8 mouse cellular contexts compared by ENCODE assay signal in genomic region chr13:31629321-31629851, GRCm38 (mm10). TPM values are rescaled to one million over a fixed set of nuclear protein-coding genes. Genes with fewer than 3 reads are reported as not detected.
DNase-seq lines count a peak whose midpoint lies in the region; ATAC-seq and TF ChIP-seq lines count a peak whose summit lies in the region.

No protein-coding gene starts in this region.

- ATAC-seq in hindbrain, embryonic 14.5 days (ENCODE audit: low FRiP score) = no peak

- peaks cover 97% of the 10 kb centered on the region for H3K27me3 ChIP-seq in hindbrain, embryonic 14.5 days (ENCODE audit: control insufficient read depth, insufficient read depth, low read length)
- H3K27me3 ChIP-seq in megakaryocyte, embryonic 14.5 days (replicated peaks) = peaks cover 87% of the 10 kb centered on the region

- H3K4me1 ChIP-seq in hindbrain, embryonic 14.5 days (replicated peaks; ENCODE audit: control insufficient read depth, insufficient read depth, low read length) = peaks cover 19% of the 10 kb centered on the region
- peaks cover 40% of the 10 kb centered on the region for H3K4me1 ChIP-seq in megakaryocyte, embryonic 14.5 days

- H3K9ac ChIP-seq in hindbrain, embryonic 14.5 days = peak overlapping the region; percentile 29; the same call in 1 of the 2 replicates

- WGBS in hindbrain, embryonic 14.5 days = under 1% methylated on average over 40 of the region's 40 CpGs

- peak overlapping the region; percentile 38 for H3K4me3 ChIP-seq in left cerebral cortex, adult 2 months
- peak overlapping the region; percentile 41 for H3K4me3 ChIP-seq in hindbrain, embryonic 14.5 days (replicated peaks; ENCODE audit: low read length)
- H3K4me3 ChIP-seq in megakaryocyte, embryonic 14.5 days (replicated peaks) = peak overlapping the region; percentile 92

- peak overlapping the region; percentile 34; the same call in 1 of the 2 replicates for H3K27ac ChIP-seq in left cerebral cortex, adult 2 months
- no peak overlapping the region for H3K27ac ChIP-seq in hindbrain, embryonic 14.5 days

- H3K36me3 ChIP-seq in hindbrain, embryonic 14.5 days (replicated peaks; ENCODE audit: control insufficient read depth, insufficient read depth) = no peaks in the 10 kb centered on the region
- no peaks in the 10 kb centered on the region for H3K36me3 ChIP-seq in megakaryocyte, embryonic 14.5 days (replicated peaks; ENCODE audit: low read length)

- intact Hi-C loops in left cerebral cortex, adult 2 months (cut with DNase I) = loop anchor here (5.0 kb wide), 1 partner anchor 173 kb away; no protein-coding TSS in a partner anchor
- intact Hi-C loops in left cerebral cortex, postnatal 14 days (cut with DNase I) = loop anchor here (5.0 kb wide), 1 partner anchor 178 kb away; the partner anchor contains the start of gene Foxc1

- H3K4me2 ChIP-seq in hindbrain, embryonic 14.5 days (replicated peaks) = peak overlapping the region; percentile 45

- no peak for DNase-seq in left cerebral cortex, adult 2 months (ENCODE audit: extremely low spot score in 1 of 2, low spot score in 2 of 2)
- no peak for DNase-seq in left cerebral cortex, postnatal 14 days (ENCODE audit: low spot score in 2 of 2)
- DNase-seq in embryo, embryonic 10.5 days (ENCODE audit: low spot score) = peak; percentile 53
- DNase-seq in hindbrain, embryonic 14.5 days (ENCODE audit: low spot score) = no peak
- no peak for DNase-seq in layer of hippocampus, adult 11-12 months (ENCODE audit: low spot score)
- no peak for DNase-seq in c-Kit-positive CD71-positive TER-119-positive erythroid progenitor cells, embryonic 14.5 days (ENCODE audit: low spot score)
- no peak for DNase-seq in thymus, postnatal 25 days

- no peak for TF ChIP-seq CTCF in left cerebral cortex, adult 2 months (IDR thresholded peaks at IDR 0.05)

- H3K9me3 ChIP-seq in hindbrain, embryonic 14.5 days (ENCODE audit: control insufficient read depth, low read length) = no peaks in the 10 kb centered on the region
- peaks cover 7% of the 10 kb centered on the region; the same call in 1 of the 2 replicates for H3K9me3 ChIP-seq in megakaryocyte, embryonic 14.5 days

RNA-seq across cellular contexts. Expression of gene Foxf2, which starts 3.8 kb away (rescaled TPM):
- total RNA-seq in left cerebral cortex, adult 2 months (2021) = 1 to 10 TPM; 4.6 to 4.9 TPM
- 1 to 10 TPM; 7.8 to 9.8 TPM for total RNA-seq in left cerebral cortex, postnatal 14 days (2021)
- 5.3 and 6.2 TPM in 2 replicates for polyA plus RNA-seq in hindbrain, embryonic 14.5 days (2014; fragmentation: Nextera tagmentation; extraction: Ambion mirVana)
- polyA plus RNA-seq in megakaryocyte, embryonic 14.5 days (2012; ENCODE audit: insufficient read depth, low replicate concordance) = not detected in 2 replicates

Comparison
In these comparisons a context has a peak if more than half of its experiments do, and no peak if none do; other contexts are left out.
1. H3K4me3 ChIP-seq: peak in every context shown above with its lines; median percentile 92 in megakaryocyte, embryonic 14.5 days; 41 in hindbrain, embryonic 14.5 days; 38 in left cerebral cortex, adult 2 months.